Mouse (Mus musculus) liver, embryonic 16.5 days (tissue): Measurements from ENCODE around the gene Cphx3. TPM values are rescaled to one million over a fixed set of nuclear protein-coding genes. Genes with fewer than 3 reads are reported as not detected.
"Not testable (repeated sequence)": the region's sequence is repeated elsewhere in the genome, so short reads cannot be mapped to it uniquely, and the experiment has no call there.

Experiments used
- ATAC-seq: fragments of 200-750 bp; cut with Nextera tagmentation; 2 replicates; pipeline ENCODE4 v1.8.0; 2017; ENCODE audit warnings: low read depth, mild to moderate bottlenecking, moderate number of reproducible peaks, moderate library complexity
- H3K27ac ChIP-seq: fragments of 300-500 bp; sonication (generic); 2 replicates; pipeline ENCODE4 v1.5.1; 2014; ENCODE audit warnings: mild to moderate bottlenecking, low read length
- H3K27me3 ChIP-seq: fragments of 300-500 bp; sonication (generic); 2 replicates; pipeline ENCODE4 v1.6.1; 2014; ENCODE audit warnings: low read depth, low read length, mixed read lengths; ENCODE audit not compliant: control insufficient read depth, insufficient read depth
- H3K36me3 ChIP-seq: fragments of 300-500 bp; sonication (generic); 2 replicates; pipeline ENCODE4 v1.6.1; 2014; ENCODE audit warnings: mild to moderate bottlenecking; ENCODE audit not compliant: control insufficient read depth, insufficient read depth
- H3K4me1 ChIP-seq: fragments of 300-500 bp; sonication (generic); 2 replicates; pipeline ENCODE4 v1.6.1; 2014; ENCODE audit warnings: low read depth, low read length, mixed read lengths; ENCODE audit not compliant: control insufficient read depth
- H3K4me2 ChIP-seq: fragments of 300-500 bp; sonication (generic); 2 replicates; pipeline ENCODE4 v1.6.1; 2014; ENCODE audit warnings: low read depth, low read length, mixed read lengths
- H3K4me3 ChIP-seq: fragments of 300-500 bp; sonication (generic); 2 replicates; pipeline ENCODE4 v1.5.1; 2014; ENCODE audit warnings: low read depth, mild to moderate bottlenecking, low read length
- H3K9ac ChIP-seq: fragments of 300-500 bp; sonication (generic); 2 replicates; pipeline ENCODE4 v1.6.1; 2014; ENCODE audit warnings: low read depth, low read length
- H3K9me3 ChIP-seq: fragments of 300-500 bp; sonication (generic); replicated peaks from 2 replicates; pipeline ENCODE4 v1.6.1; 2016; ENCODE audit warnings: low read length; ENCODE audit not compliant: control insufficient read depth
- WGBS: fragments of 180-500 bp; shearing (Covaris S2); extraction: QIAGEN DNeasy Blood & Tissue Kit; methylation state at CpG from one replicate; pipeline ENCODE4 v1.1.7; 2014; ENCODE audit not compliant: insufficient replicate concordance; 5-methylcytosine and 5-hydroxymethylcytosine counted together
- polyA plus RNA-seq: library from polyadenylated mRNA; unstranded; fragments of >200 nt; fragmentation: Nextera tagmentation; extraction: Ambion mirVana; gene quantifications from 2 replicates; pipeline ENCODE4 v1.2.1, GENCODE M21; 2015

The Cphx3 gene
- polyA plus RNA-seq, 1 experiment from 2014 or later = 0.15 TPM

DNA sequence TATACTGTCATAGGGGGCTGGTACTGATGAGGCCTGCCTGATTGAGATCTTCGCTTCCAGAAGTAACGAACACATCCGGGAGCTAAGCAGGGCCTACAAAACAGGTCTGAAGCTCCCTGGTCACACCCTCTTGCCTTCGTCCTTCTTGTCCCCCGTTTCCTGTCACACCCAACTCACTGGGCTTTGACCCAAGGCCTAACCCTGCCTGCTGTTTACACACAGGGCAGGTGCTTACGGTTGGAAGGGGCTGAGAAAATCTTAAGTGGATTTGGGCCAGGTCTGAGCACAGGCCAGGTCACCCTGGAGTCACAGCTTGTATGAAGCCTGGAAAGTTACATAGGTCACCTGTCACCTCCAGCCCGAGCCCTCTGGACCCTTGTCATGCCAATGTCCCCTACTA lies 73.9 kb downstream of the Cphx3 start:
- H3K36me3 ChIP-seq, H3K4me2 ChIP-seq, H3K9ac ChIP-seq, H3K4me1 ChIP-seq, H3K4me3 ChIP-seq, H3K27me3 ChIP-seq, H3K9me3 ChIP-seq, ATAC-seq, H3K27ac ChIP-seq: not testable (repeated sequence)
- WGBS = no CpG with 5 or more reads among the region's 7 CpGs

DNA sequence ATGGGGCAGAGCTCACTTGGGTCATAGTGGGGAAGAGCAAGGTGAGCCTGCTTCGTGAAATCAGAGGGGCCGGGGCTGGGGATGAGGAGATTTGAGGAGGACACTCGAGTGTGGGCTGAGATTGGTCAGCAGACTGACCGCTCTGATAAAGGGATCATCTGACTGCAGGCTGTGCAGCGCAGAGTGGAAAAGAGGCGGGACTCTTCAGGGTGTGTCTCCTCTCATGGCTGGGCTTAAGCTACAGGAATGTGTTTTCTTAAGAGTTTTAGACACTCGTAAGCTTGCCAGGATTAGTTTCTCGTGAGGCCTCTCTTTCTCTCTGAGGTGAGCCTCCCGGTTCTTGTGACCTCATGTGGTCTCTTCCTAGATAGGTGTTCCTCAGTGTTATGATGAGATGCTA lies 79.1 kb downstream of the Cphx3 start:
- H3K4me2 ChIP-seq, H3K4me1 ChIP-seq, H3K9ac ChIP-seq, H3K9me3 ChIP-seq, H3K27ac ChIP-seq, H3K4me3 ChIP-seq, H3K27me3 ChIP-seq, H3K36me3 ChIP-seq, ATAC-seq: not testable (repeated sequence)
- WGBS = no CpG with 5 or more reads among the region's 9 CpGs

DNA sequence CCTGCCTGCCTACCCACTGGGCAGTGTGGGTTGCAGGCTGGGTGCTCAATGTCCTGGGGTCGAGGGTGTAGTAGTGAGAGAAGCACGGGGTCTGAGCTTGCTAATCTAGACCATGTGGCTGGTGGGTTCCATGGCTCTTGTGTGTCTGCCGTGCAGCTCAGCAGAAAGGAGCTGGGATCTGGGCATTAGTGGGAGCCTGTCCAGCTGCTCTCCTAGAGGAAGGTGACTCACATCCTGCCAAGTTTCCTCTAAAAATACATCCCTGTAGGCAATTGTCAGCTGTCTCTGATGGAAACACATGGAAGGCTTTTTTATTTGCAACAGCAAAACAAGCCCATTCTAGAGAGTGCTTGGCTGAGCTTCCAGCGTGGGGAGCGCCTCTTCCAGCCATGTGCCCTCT lies 80.3 kb downstream of the Cphx3 start:
- H3K4me3 ChIP-seq, H3K4me2 ChIP-seq, H3K9me3 ChIP-seq, H3K36me3 ChIP-seq, H3K27me3 ChIP-seq, H3K4me1 ChIP-seq, ATAC-seq, H3K9ac ChIP-seq, H3K27ac ChIP-seq: not testable (repeated sequence)
- whole genome bisulfite sequencing = no CpG with 5 or more reads among the region's 5 CpGs

DNA sequence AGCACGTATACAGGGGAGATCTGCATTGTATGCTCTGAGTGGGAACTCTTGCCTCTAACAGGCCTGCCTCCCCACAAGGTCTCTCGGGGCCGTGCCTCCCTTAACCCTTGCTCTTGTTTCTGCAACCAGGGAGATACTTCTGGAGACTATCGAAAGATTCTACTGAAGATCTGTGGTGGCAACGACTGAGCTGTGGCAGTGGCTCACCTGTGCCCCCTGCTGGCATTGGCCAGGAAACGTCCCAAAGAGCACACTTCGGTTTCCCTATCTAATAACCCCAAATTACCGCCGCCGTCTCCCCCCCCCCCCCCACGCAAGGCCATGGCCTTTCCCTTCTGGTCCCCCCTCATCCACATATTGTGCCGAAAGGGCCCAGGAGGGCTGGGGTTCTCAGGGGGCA lies 83.2 kb downstream of the Cphx3 start:
- H3K27me3 ChIP-seq, H3K9ac ChIP-seq, H3K36me3 ChIP-seq, H3K4me1 ChIP-seq, H3K4me2 ChIP-seq, H3K4me3 ChIP-seq, ATAC-seq, H3K9me3 ChIP-seq, H3K27ac ChIP-seq: not testable (repeated sequence)
- no CpG with 5 or more reads among the region's 12 CpGs for WGBS

DNA sequence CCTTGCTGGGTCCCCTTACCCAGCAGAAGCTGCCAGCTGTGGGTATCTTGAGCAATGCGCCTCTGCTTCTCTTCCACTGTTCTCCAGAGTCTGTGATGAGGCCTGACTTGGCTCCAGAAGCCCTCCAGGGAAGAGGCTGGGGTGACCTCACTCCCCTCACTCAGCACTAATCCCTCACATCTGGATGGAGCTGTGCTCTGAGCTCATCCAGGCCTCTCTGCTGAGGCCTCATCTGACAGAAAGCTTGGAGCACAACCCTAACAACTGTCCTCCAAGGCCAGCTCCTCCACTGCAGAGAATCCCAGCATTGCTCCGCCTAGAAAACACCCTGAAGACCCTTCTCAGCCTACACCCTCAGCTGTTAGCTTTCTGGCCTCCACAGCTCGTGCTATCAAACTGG lies 91.9 kb downstream of the Cphx3 start:
- not testable (repeated sequence) for H3K4me3 ChIP-seq, H3K27me3 ChIP-seq, H3K9ac ChIP-seq, H3K9me3 ChIP-seq, ATAC-seq, H3K36me3 ChIP-seq, H3K4me1 ChIP-seq, H3K4me2 ChIP-seq, H3K27ac ChIP-seq
- no CpG with 5 or more reads among the region's 3 CpGs for WGBS

DNA sequence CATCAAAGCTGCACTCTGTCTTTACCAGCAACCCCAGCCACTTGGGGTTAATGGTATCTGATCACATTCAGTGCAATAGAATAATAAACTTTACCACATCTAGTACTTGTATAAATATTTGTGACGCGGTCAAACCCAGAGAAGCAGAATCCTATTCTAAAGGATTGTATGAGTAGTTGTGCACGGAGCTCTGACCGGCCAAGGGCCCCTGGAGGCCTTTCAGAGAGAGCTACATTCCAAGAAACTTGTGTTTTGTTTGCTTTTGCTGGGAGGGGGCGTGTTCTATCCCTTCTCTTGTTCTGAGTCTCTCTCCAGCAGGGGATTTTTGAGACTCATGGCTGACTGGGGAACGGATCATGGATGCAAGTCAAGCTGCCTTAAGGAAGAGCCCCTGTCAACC lies 92.9 kb downstream of the Cphx3 start:
- not testable (repeated sequence) for H3K9ac ChIP-seq, H3K4me1 ChIP-seq, H3K4me3 ChIP-seq, ATAC-seq, H3K9me3 ChIP-seq, H3K4me2 ChIP-seq, H3K36me3 ChIP-seq, H3K27ac ChIP-seq, H3K27me3 ChIP-seq
- WGBS = no CpG with 5 or more reads among the region's 6 CpGs

DNA sequence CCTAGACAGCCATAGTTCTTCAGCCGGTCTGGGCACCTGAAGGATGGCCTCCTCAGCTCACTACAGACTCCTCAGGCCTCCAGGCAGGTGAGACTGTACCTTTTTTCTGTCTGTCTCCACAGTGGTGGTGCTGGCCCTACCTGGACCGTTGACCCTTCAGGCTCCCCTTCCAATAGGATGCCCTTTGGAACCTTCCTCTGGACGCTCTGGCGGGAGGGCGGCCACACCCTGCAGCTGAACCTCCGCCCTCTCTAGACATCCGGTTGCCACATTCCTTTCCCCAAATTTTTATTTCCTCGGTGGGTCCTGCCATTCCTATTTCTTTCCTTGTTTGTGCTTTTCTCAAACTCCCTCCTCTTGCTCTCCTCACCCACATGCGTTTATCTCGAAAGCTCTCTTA lies 99.6 kb downstream of the Cphx3 start:
- not testable (repeated sequence) for H3K27ac ChIP-seq, H3K4me1 ChIP-seq, ATAC-seq, H3K36me3 ChIP-seq, H3K4me3 ChIP-seq, H3K9me3 ChIP-seq, H3K4me2 ChIP-seq, H3K27me3 ChIP-seq, H3K9ac ChIP-seq
- no CpG with 5 or more reads among the region's 10 CpGs for WGBS

DNA sequence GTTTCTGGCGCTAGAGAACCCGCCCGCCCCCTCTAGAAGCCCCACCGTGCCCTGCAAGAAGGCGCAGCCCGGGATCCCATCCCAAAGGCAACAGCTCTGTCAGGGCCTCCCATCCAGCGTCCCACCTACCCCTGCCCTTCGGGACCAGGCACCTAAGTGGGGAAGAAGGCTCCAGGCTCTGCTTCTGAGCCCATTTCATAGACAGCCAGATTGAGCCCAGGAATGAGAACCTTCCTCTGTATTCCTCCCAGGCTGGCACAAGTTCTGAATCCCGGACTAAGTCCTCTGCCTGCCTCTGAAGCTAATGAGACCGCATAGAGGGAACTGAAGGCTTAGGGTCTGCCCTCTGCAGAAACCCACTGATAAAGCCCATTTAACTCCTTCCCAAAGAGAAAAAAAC lies 100.3 kb downstream of the Cphx3 start, which contains the start of gene Plac9b:
Gene Plac9b (minus strand): TSS at position 101 of the 400 bp plus-strand sequence.
- H3K27ac ChIP-seq, H3K4me3 ChIP-seq, ATAC-seq, H3K27me3 ChIP-seq, H3K36me3 ChIP-seq, H3K9ac ChIP-seq, H3K4me1 ChIP-seq, H3K4me2 ChIP-seq, H3K9me3 ChIP-seq: not testable (repeated sequence)
- WGBS = no CpG with 5 or more reads among the region's 10 CpGs

DNA sequence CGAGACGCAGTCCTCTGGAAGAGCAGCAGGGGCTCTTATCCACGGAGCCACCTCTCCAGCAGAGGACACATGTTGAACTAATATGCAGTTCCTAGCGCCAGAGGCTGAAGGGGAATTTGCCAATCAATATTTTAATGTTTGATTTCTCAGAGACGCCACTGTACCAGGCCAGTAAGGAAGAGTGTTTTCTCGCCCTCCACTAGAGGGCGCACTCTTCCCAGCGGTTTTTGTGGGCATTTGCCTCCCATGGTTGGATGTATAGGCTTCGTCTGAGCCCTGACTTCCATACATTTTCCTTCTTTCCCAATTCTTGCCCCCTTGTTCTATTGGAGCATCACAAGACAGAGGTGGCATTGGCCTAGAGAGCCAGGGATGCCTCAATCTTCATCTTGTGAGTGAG lies 104.5 kb downstream of the Cphx3 start:
- no CpG with 5 or more reads among the region's 9 CpGs for WGBS
- H3K9ac ChIP-seq, H3K27ac ChIP-seq, H3K4me3 ChIP-seq, H3K36me3 ChIP-seq, ATAC-seq, H3K4me1 ChIP-seq, H3K4me2 ChIP-seq, H3K9me3 ChIP-seq, H3K27me3 ChIP-seq: not testable (repeated sequence)

DNA sequence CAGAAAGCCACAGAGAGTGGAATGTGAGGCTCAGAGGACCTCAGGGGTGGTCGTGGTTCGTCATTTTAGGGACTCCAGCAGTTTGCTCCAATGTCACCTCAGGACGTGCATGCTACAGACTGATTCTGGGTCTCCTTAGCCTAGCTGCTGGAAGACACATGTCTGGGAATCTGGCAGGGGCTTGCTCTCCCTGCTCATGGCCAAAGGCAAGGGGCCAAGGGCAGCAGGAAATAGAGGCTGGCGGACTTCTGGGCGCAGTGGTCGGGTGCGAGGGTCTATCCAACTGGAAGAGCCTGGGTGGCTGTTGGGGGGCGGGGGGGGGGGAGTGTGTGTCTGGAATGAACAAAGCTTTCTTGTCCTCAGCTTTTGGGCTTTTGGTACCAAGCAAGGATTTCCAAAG lies 106.3 kb downstream of the Cphx3 start:
- H3K27ac ChIP-seq, H3K4me1 ChIP-seq, ATAC-seq, H3K4me3 ChIP-seq, H3K4me2 ChIP-seq, H3K27me3 ChIP-seq, H3K9me3 ChIP-seq, H3K36me3 ChIP-seq, H3K9ac ChIP-seq: not testable (repeated sequence)
- no CpG with 5 or more reads among the region's 8 CpGs for WGBS
